Mouse (Mus musculus): ENCODE results near the gene Ttpal. TPM values are rescaled to one million over a fixed set of nuclear protein-coding genes. Genes with fewer than 3 reads are reported as not detected.
"Not testable (repeated sequence)": the region's sequence is repeated elsewhere in the genome, so short reads cannot be mapped to it uniquely, and the experiment has no call there.

The Ttpal gene
- polyA plus RNA-seq, 1 experiment from 2014 or later, result 50.2 TPM

- H3K4me2 ChIP-seq, result no peak overlapping the region
- 92% methylated on average over 4 of the region's 4 CpGs for WGBS
- no peak for ATAC-seq (replicated peaks)
- peaks cover 38% of the 10 kb centered on the region for H3K36me3 ChIP-seq (replicated peaks)
- H3K4me1 ChIP-seq, result no peaks in the 10 kb centered on the region
- H3K27me3 ChIP-seq (replicated peaks), result no peaks in the 10 kb centered on the region
- no peaks in the 10 kb centered on the region for H3K9me3 ChIP-seq
- H3K27ac ChIP-seq, result no peak overlapping the region
- no peak overlapping the region for H3K4me3 ChIP-seq
- H3K9ac ChIP-seq, result no peak overlapping the region
These were observed 14.0 kb downstream of the Ttpal start for GRCm38 (mm10) chr2:163615906-163616651.

- Histone ChIP-seq H3K4me1 (no peaks in the 10 kb centered on the region), H3K9ac (no peak overlapping the region), H3K4me2 (no peak overlapping the region), H3K4me3 (no peak overlapping the region), H3K27me3 (replicated peaks) (no peaks in the 10 kb centered on the region), H3K36me3 (replicated peaks) (peaks cover 41% of the 10 kb centered on the region), H3K27ac (no peak overlapping the region), H3K9me3 (no peaks in the 10 kb centered on the region)
- 78% methylated on average over 3 of the region's 3 CpGs for WGBS
- no peak for ATAC-seq (replicated peaks)
These were observed 14.6 kb downstream of the Ttpal start for GRCm38 (mm10) chr2:163616652-163617227.

GRCm38 (mm10) chr2:163617232-163617863, 15.2 kb downstream of the Ttpal start:
- H3K9me3 ChIP-seq, result no peaks in the 10 kb centered on the region
- WGBS, result 90% methylated on average over 3 of the region's 3 CpGs
- H3K27me3 ChIP-seq (replicated peaks), result no peaks in the 10 kb centered on the region

GRCm38 (mm10) chr2:163617874-163618273, 15.8 kb downstream of the Ttpal start:
- 94% methylated on average over 4 of the region's 4 CpGs for WGBS
- Histone ChIP-seq H3K27ac (no peak overlapping the region), H3K4me3 (no peak overlapping the region), H3K27me3 (replicated peaks) (no peaks in the 10 kb centered on the region), H3K9me3 (no peaks in the 10 kb centered on the region), H3K4me1 (no peaks in the 10 kb centered on the region), H3K9ac (no peak overlapping the region), H3K4me2 (no peak overlapping the region), H3K36me3 (replicated peaks) (peaks cover 42% of the 10 kb centered on the region)
- ATAC-seq (replicated peaks), result no peak

More at GRCm38 (mm10) chr2:163617232-163617863, 15.2 kb downstream of the Ttpal start:
- Histone ChIP-seq H3K36me3 (replicated peaks) (peaks cover 42% of the 10 kb centered on the region), H3K9ac (no peak overlapping the region), H3K4me2 (no peak overlapping the region), H3K27ac (no peak overlapping the region), H3K4me1 (no peaks in the 10 kb centered on the region), H3K4me3 (no peak overlapping the region)
- no peak for ATAC-seq (replicated peaks)

GRCm38 (mm10) chr2:163620451-163620850, 18.3 kb downstream of the Ttpal start:
- H3K4me3 ChIP-seq, result no peak overlapping the region
- H3K27me3 ChIP-seq (replicated peaks), result no peaks in the 10 kb centered on the region
- WGBS, result 86% methylated on average over 8 of the region's 8 CpGs
- no peak overlapping the region for H3K9ac ChIP-seq
- ATAC-seq (replicated peaks), result no peak
- no peak overlapping the region for H3K27ac ChIP-seq
- no peaks in the 10 kb centered on the region for H3K4me1 ChIP-seq
- H3K4me2 ChIP-seq, result no peak overlapping the region
- no peaks in the 10 kb centered on the region for H3K9me3 ChIP-seq
- H3K36me3 ChIP-seq (replicated peaks), result peaks cover 38% of the 10 kb centered on the region; the same call in 1 of the 2 replicates

- H3K9me3 ChIP-seq; H3K4me2 ChIP-seq; H3K9ac ChIP-seq; H3K4me3 ChIP-seq; ATAC-seq (replicated peaks); H3K4me1 ChIP-seq; H3K27ac ChIP-seq; H3K27me3 ChIP-seq (replicated peaks): not testable (repeated sequence)
- WGBS, result 95% methylated on average over 3 of the region's 3 CpGs
- peaks cover 41% of the 10 kb centered on the region; the same call in 1 of the 2 replicates for H3K36me3 ChIP-seq (replicated peaks)
These were observed 19.3 kb downstream of the Ttpal start for GRCm38 (mm10) chr2:163621401-163621800.

- no peak for ATAC-seq (replicated peaks)
- H3K9ac ChIP-seq, result no peak overlapping the region
- no peaks in the 10 kb centered on the region for H3K9me3 ChIP-seq
- H3K4me2 ChIP-seq, result no peak overlapping the region
- H3K4me1 ChIP-seq, result no peaks in the 10 kb centered on the region
- no peak overlapping the region for H3K27ac ChIP-seq
- WGBS, result 96% methylated on average over 4 of the region's 4 CpGs
- H3K27me3 ChIP-seq (replicated peaks), result no peaks in the 10 kb centered on the region
- peaks cover 53% of the 10 kb centered on the region for H3K36me3 ChIP-seq (replicated peaks)
- H3K4me3 ChIP-seq, result no peak overlapping the region
These were observed 29.1 kb downstream of the Ttpal start for GRCm38 (mm10) chr2:163631223-163631622.

GRCm38 (mm10) chr2:163631715-163632114, 29.6 kb downstream of the Ttpal start:
- Histone ChIP-seq H3K4me1 (no peaks in the 10 kb centered on the region), H3K27me3 (replicated peaks) (no peaks in the 10 kb centered on the region), H3K4me2 (no peak overlapping the region), H3K36me3 (replicated peaks) (peaks cover 50% of the 10 kb centered on the region), H3K9ac (no peak overlapping the region), H3K27ac (no peak overlapping the region), H3K9me3 (no peaks in the 10 kb centered on the region), H3K4me3 (no peak overlapping the region)
- WGBS, result 100% methylated on average over 2 of the region's 2 CpGs
- ATAC-seq (replicated peaks), result no peak

GRCm38 (mm10) chr2:163634211-163634610, 32.1 kb downstream of the Ttpal start:
- ATAC-seq (replicated peaks), result no peak
- H3K4me2 ChIP-seq, result no peak overlapping the region
- no peak overlapping the region for H3K27ac ChIP-seq
- no peak overlapping the region for H3K4me3 ChIP-seq
- H3K27me3 ChIP-seq (replicated peaks), result no peaks in the 10 kb centered on the region
- peaks cover 30% of the 10 kb centered on the region for H3K36me3 ChIP-seq (replicated peaks)
- WGBS, result 92% methylated on average over 2 of the region's 2 CpGs
- no peaks in the 10 kb centered on the region for H3K9me3 ChIP-seq
- 0 out of 2 replicates have a peak, but pooled peaks cover 4% of the 10 kb centered on the region for H3K4me1 ChIP-seq
- H3K9ac ChIP-seq, result no peak overlapping the region

- WGBS, result 93% methylated on average over 2 of the region's 2 CpGs
- H3K9me3 ChIP-seq, result no peaks in the 10 kb centered on the region
- H3K4me3 ChIP-seq, result no peak overlapping the region
- no peak overlapping the region for H3K4me2 ChIP-seq
- H3K4me1 ChIP-seq, result 0 out of 2 replicates have a peak, but pooled peaks cover 6% of the 10 kb centered on the region
- peaks cover 16% of the 10 kb centered on the region; the same call in 1 of the 2 replicates for H3K36me3 ChIP-seq (replicated peaks)
- H3K9ac ChIP-seq, result no peak overlapping the region
- no peaks in the 10 kb centered on the region for H3K27me3 ChIP-seq (replicated peaks)
- ATAC-seq (replicated peaks), result no peak
- no peak overlapping the region for H3K27ac ChIP-seq
These were observed 33.9 kb downstream of the Ttpal start for GRCm38 (mm10) chr2:163636057-163636456.

- no peaks in the 10 kb centered on the region for H3K9me3 ChIP-seq
- H3K27me3 ChIP-seq (replicated peaks), result no peaks in the 10 kb centered on the region
- ATAC-seq (replicated peaks), result no peak
These were observed 35.6 kb downstream of the Ttpal start for GRCm38 (mm10) chr2:163637655-163638266.

GRCm38 (mm10) chr2:163640493-163640892, 38.4 kb downstream of the Ttpal start:
- Histone ChIP-seq H3K27me3 (replicated peaks) (no peaks in the 10 kb centered on the region), H3K27ac (no peak overlapping the region), H3K9ac (no peak overlapping the region), H3K4me1 (peaks cover 26% of the 10 kb centered on the region), H3K9me3 (no peaks in the 10 kb centered on the region), H3K4me2 (no peak overlapping the region), H3K36me3 (replicated peaks) (0 out of 2 replicates have a peak, but pooled peaks cover 3% of the 10 kb centered on the region), H3K4me3 (no peak overlapping the region)
- no peak for ATAC-seq (replicated peaks)
- 85% methylated on average over 3 of the region's 3 CpGs for WGBS

More at GRCm38 (mm10) chr2:163637655-163638266, 35.6 kb downstream of the Ttpal start:
- WGBS, result 75% methylated on average over 5 of the region's 5 CpGs
- H3K4me3 ChIP-seq, result no peak overlapping the region
- peaks cover 12% of the 10 kb centered on the region for H3K4me1 ChIP-seq
- peaks cover 7% of the 10 kb centered on the region; the same call in 1 of the 2 replicates for H3K36me3 ChIP-seq (replicated peaks)
- H3K9ac ChIP-seq, result no peak overlapping the region
- no peak overlapping the region for H3K4me2 ChIP-seq
- no peak overlapping the region for H3K27ac ChIP-seq

All from midbrain, embryonic 15.5 days (tissue).